Mouse (Mus musculus) limb, embryonic 14.5 days (tissue): Measurements from ENCODE around the gene Tnfsf15. TPM values are rescaled to one million over a fixed set of nuclear protein-coding genes. Genes with fewer than 3 reads are reported as not detected.

Experiments
- ATAC-seq: fragments of 200-750 bp; cut with Nextera tagmentation; 2 replicates; pipeline ENCODE4 v1.8.0; 2017; ENCODE audit warnings: low read depth, moderate number of reproducible peaks, moderate TSS enrichment; ENCODE audit not compliant: low FRiP score
- DNase-seq: peaks from one replicate; pipeline ENCODE4 v3.0.0-alpha.2; 2015; ENCODE audit warnings: low spot score
- H3K27ac ChIP-seq: fragments of 300-500 bp; sonication (generic); replicated peaks from 2 replicates; pipeline ENCODE4 v1.5.1; 2014; ENCODE audit warnings: low read depth, mild to moderate bottlenecking, low read length, moderate library complexity, mixed read lengths
- H3K27me3 ChIP-seq: fragments of 300-500 bp; sonication (generic); 2 replicates; pipeline ENCODE4 v1.6.1; 2014; ENCODE audit warnings: low read length, mixed read lengths; ENCODE audit not compliant: control insufficient read depth, insufficient read depth
- H3K36me3 ChIP-seq: fragments of 300-500 bp; sonication (generic); 2 replicates; pipeline ENCODE4 v1.6.1; 2014; ENCODE audit warnings: mild to moderate bottlenecking, low read length, moderate library complexity, mixed read lengths; ENCODE audit not compliant: control insufficient read depth, insufficient read depth
- H3K4me1 ChIP-seq: fragments of 300-500 bp; sonication (generic); 2 replicates; pipeline ENCODE4 v1.6.1; 2014; ENCODE audit warnings: antibody characterized with exemption, low read length, mixed read lengths; ENCODE audit not compliant: control insufficient read depth, insufficient read depth
- H3K4me2 ChIP-seq: fragments of 300-500 bp; sonication (generic); replicated peaks from 2 replicates; pipeline ENCODE4 v1.6.1; 2014; ENCODE audit warnings: low read depth, mild to moderate bottlenecking, low read length, moderate library complexity; ENCODE audit not compliant: severe bottlenecking
- H3K4me3 ChIP-seq: fragments of 300-500 bp; sonication (generic); replicated peaks from 2 replicates; pipeline ENCODE4 v1.5.1; 2014; ENCODE audit warnings: low read length
- H3K9ac ChIP-seq: fragments of 300-500 bp; sonication (generic); 2 replicates; pipeline ENCODE4 v1.6.1; 2014; ENCODE audit warnings: mild to moderate bottlenecking, low read depth, low read length, moderate library complexity; ENCODE audit not compliant: severe bottlenecking
- H3K9me3 ChIP-seq: fragments of 300-500 bp; sonication (generic); 2 replicates; pipeline ENCODE4 v1.6.1; 2016; ENCODE audit warnings: low read length; ENCODE audit not compliant: control insufficient read depth
- POLR2A ChIP-seq: fragments of 200-500 bp; IDR thresholded peaks from 2 replicates; pipeline ENCODE4 v1.8.0; 2012; ENCODE audit warnings: inconsistent platforms, mild to moderate bottlenecking, moderate library complexity, borderline replicate concordance; ENCODE audit not compliant: insufficient read depth, insufficient read length; ENCODE audit errors: extremely low read depth
- whole genome bisulfite sequencing: fragments of 180-500 bp; shearing (Covaris S2); extraction: QIAGEN DNeasy Blood & Tissue Kit; methylation state at CpG from one replicate; pipeline ENCODE4 v1.1.7; 2014; 5-methylcytosine and 5-hydroxymethylcytosine counted together
- polyA plus RNA-seq, 2 experiments: library from polyadenylated mRNA; depleted of rRNA in 1 of 2; stranded (reverse) in 1 of 2; unstranded in 1 of 2; fragments of >200 nt; fragmentation: Nextera tagmentation in 1 of 2; extraction: Ambion mirVana in 1 of 2; gene quantifications; 2 replicates each; pipeline versions ENCODE4 v1.2.1 to v1.2.3; 2012 to 2014

The Tnfsf15 gene
- polyA plus RNA-seq, 2 experiments: 0.08 to 0.39 TPM

DNA sequence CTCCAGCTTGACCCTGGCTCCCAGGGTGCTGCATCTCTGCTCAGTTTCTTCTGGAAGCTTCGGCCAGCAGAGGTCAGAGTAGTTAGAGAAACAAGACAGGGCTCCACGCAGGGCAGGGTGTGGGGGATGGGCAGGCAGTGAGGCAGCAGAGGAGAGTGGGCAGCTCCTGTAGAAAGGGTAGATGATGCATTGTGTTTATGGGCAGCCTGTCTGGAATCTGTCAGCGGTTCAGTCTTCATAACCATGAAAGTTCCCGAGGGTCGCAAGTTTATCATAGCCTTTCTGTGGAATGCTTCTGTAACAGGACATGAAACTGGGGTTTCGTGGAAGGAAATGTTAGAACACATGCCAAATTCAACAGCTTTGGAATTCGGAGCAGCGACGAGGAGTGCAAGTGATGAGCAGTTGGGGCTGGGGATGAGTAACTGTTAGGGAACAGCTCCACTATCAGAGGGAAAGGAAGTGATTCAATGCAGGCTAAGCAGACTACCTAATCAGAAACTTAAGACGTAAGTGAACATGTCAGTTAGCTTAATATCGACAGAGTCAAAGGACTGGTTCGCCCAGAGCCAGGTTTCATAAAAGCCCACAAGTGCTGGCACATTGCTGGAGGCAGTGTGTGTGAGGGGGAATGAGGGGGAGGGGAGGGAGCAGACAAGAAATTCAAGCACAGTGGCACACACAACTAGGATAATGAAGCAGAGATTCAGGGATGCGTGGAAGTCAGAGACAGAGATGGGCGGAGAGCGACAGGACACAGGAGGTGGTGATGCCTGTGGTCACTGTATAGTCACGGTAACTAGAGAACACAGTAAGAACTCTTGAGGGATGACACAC, 8.0 kb upstream of the Tnfsf15 start:
- Histone ChIP-seq H3K36me3 (no peaks in the 10 kb centered on the region), H3K27ac (no peak overlapping the region), H3K9ac (no peak overlapping the region), H3K9me3 (no peaks in the 10 kb centered on the region), H3K4me2 (no peak overlapping the region), H3K4me3 (no peak overlapping the region), H3K27me3 (no peaks in the 10 kb centered on the region), H3K4me1 (peaks cover 8% of the 10 kb centered on the region)
- no peak for TF ChIP-seq POLR2A
- WGBS: 43% methylated on average over 16 of the region's 16 CpGs
- DNase-seq: peak; percentile 13
- ATAC-seq: peak; percentile 19; the same call in 1 of the 2 replicates

DNA sequence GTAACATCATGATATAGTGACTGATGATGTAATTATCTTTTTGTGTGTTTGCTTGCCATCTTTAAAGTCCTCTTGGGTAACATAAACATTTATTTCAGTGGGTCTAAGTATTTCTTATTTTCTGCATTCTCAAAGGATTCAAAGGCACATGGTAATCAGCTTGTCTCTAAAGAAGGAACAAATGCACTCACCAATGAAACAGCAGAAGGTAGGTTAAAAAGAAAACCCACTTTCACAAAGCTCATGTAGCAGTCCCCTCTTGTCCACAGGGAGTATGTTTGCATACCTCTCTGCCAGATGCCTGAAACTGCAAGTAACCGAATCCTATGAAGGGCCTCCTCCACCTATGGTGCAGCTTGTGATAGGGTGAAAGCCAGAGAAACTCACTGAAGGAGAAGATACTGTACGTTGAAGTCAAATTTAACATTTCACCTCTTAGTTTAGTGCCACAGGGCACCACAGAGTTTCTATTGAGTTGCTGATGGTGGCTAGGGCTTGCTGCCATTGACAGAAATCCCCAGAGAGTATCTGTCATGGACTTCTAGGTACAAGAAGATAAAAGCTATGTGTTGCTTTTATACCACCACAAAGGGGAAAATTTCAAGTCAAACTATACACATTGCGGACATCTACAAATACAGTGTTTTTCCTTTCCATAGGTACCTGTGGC, 3.3 kb upstream of the Tnfsf15 start:
- WGBS: 61% methylated on average over 3 of the region's 3 CpGs
- H3K4me3 ChIP-seq: no peak overlapping the region
- no peaks in the 10 kb centered on the region for H3K27me3 ChIP-seq
- H3K27ac ChIP-seq: no peak overlapping the region
- no peaks in the 10 kb centered on the region for H3K36me3 ChIP-seq
- peaks cover 16% of the 10 kb centered on the region for H3K4me1 ChIP-seq
- DNase-seq (no peak), ATAC-seq (no peak)
- no peak overlapping the region for H3K4me2 ChIP-seq
- no peak for TF ChIP-seq POLR2A
- H3K9me3 ChIP-seq: no peaks in the 10 kb centered on the region
- no peak overlapping the region for H3K9ac ChIP-seq

GRCm38 (mm10) chr4:63745271-63745670, 358 bp upstream of the Tnfsf15 start:
- DNase-seq (no peak), ATAC-seq (no peak)
- Histone ChIP-seq H3K36me3 (no peaks in the 10 kb centered on the region), H3K4me2 (no peak overlapping the region), H3K9me3 (no peaks in the 10 kb centered on the region), H3K27ac (no peak overlapping the region), H3K4me3 (no peak overlapping the region), H3K9ac (no peak overlapping the region), H3K4me1 (peaks cover 23% of the 10 kb centered on the region), H3K27me3 (no peaks in the 10 kb centered on the region)
- no peak for TF ChIP-seq POLR2A
- WGBS: 61% methylated on average over 6 of the region's 6 CpGs

DNA sequence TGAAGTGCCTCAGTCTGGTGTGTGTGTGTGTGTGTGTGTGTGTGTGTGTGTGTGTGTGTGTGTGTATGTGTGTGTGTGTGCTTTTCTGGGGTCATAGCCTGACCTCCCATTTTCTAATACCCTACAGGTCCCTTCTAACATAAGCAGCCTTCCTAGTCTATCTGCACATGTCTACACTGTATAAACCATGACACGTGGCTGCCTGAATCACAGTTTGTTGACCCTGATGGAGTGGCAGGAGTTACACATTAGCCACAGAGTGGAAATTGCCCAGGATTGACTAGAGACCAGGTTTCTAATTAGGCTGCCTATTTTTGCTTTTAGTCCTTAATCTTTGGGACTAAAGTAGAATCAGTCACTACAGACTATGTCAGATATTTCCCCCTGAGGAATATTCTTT, 1.3 kb downstream of the Tnfsf15 start:
- no peak for TF ChIP-seq POLR2A
- no peaks in the 10 kb centered on the region for H3K9me3 ChIP-seq
- H3K4me2 ChIP-seq: no peak overlapping the region
- H3K27me3 ChIP-seq: no peaks in the 10 kb centered on the region
- H3K4me3 ChIP-seq: no peak overlapping the region
- H3K36me3 ChIP-seq: no peaks in the 10 kb centered on the region
- DNase-seq (no peak), ATAC-seq (no peak)
- 59% methylated on average over 1 of the region's 1 CpGs for WGBS
- no peak overlapping the region for H3K9ac ChIP-seq
- H3K27ac ChIP-seq: no peak overlapping the region
- H3K4me1 ChIP-seq: peaks cover 32% of the 10 kb centered on the region

GRCm38 (mm10) chr4:63742763-63743371, 2.0 kb downstream of the Tnfsf15 start:
- Histone ChIP-seq H3K4me2 (no peak overlapping the region), H3K27ac (no peak overlapping the region), H3K36me3 (no peaks in the 10 kb centered on the region), H3K9ac (no peak overlapping the region), H3K4me3 (no peak overlapping the region), H3K4me1 (peaks cover 32% of the 10 kb centered on the region), H3K27me3 (no peaks in the 10 kb centered on the region), H3K9me3 (no peaks in the 10 kb centered on the region)
- WGBS: 67% methylated on average over 5 of the region's 5 CpGs
- ATAC-seq (no peak), DNase-seq (no peak)
- TF ChIP-seq POLR2A: no peak
